18 mouse cellular contexts compared by ENCODE assay signal in the genomic region with DNA sequence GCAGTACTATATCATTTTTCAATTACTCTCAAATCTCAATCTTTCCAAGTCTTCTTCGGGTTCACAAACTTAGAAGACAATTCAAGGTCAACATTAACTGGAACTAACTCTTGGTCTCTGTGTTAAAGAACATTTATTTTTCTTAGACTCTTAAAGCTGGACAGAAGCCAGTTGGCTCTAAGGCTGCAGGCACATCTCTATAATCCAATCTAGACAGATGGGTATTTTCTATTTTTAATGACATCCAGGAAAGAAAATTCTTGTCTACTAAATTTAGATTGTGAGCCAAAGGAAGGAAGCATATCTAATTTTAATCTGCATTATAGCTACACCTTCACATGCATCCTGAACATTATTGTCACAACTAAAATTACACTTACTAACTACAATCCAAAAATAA. TPM values are rescaled to one million over a fixed set of nuclear protein-coding genes. Genes with fewer than 3 reads are reported as not detected.
DNase-seq lines count a peak whose midpoint lies in the region; ATAC-seq and TF ChIP-seq lines count a peak whose summit lies in the region.
"Had no signal": no experiment of that assay in that cellular context is flagged by ENCODE, and none has a peak within 500 bp of the region (broad histone marks: within the 10 kb centered on the region; RNA-seq: fewer than 3 reads in every experiment).

No protein-coding gene starts in this region.

- H3K4me3 ChIP-seq in kidney, adult 2 months (ENCODE audit: insufficient read depth, low read depth, low read length): no peak overlapping the region
- H3K4me3 ChIP-seq in lung, embryonic 14.5 days (ENCODE audit: low read depth, low read length): no peak overlapping the region
- H3K4me3 ChIP-seq: heart, embryonic 12.5 days; limb, embryonic 12.5 days; liver, embryonic 15.5 days; neural tube, embryonic 13.5 days; stomach, embryonic 15.5 days had no signal

- ATAC-seq in frontal cortex, adult (ENCODE audit: low TSS enrichment): peak; percentile 59
- no peak for ATAC-seq in lung, embryonic 14.5 days (ENCODE audit: insufficient read depth)
- ATAC-seq: intestine, embryonic 16.5 days had no signal

- no peak for TF ChIP-seq POLR2A in kidney, adult 2 months (IDR thresholded peaks at IDR 0.05; ENCODE audit: low read depth, low read length)

- no peaks in the 10 kb centered on the region for H3K9me3 ChIP-seq in lung, embryonic 14.5 days (ENCODE audit: low read depth, low read length)
- H3K9me3 ChIP-seq: heart, embryonic 12.5 days; limb, embryonic 12.5 days; liver, embryonic 15.5 days; neural tube, embryonic 13.5 days; stomach, embryonic 15.5 days had no signal

- H3K27ac ChIP-seq in kidney, adult 2 months (ENCODE audit: insufficient read depth, low read depth, low read length): no peak overlapping the region
- H3K27ac ChIP-seq in lung, embryonic 14.5 days (ENCODE audit: low read depth): no peak overlapping the region
- H3K27ac ChIP-seq: hindbrain, embryonic 14.5 days; limb, embryonic 12.5 days; liver, embryonic 15.5 days; neural tube, embryonic 13.5 days; stomach, embryonic 15.5 days had no signal

- H3K36me3 ChIP-seq in kidney, adult 2 months (ENCODE audit: control insufficient read depth, insufficient read depth, low read length): no peaks in the 10 kb centered on the region
- H3K36me3 ChIP-seq in lung, embryonic 14.5 days (ENCODE audit: insufficient read depth): no peaks in the 10 kb centered on the region
- H3K36me3 ChIP-seq: liver, embryonic 15.5 days had no signal

- no peaks in the 10 kb centered on the region for H3K27me3 ChIP-seq in kidney, adult 2 months (replicated peaks; ENCODE audit: control insufficient read depth, insufficient read depth, low read length)
- no peaks in the 10 kb centered on the region for H3K27me3 ChIP-seq in lung, embryonic 14.5 days (ENCODE audit: insufficient read depth, low read length)
- H3K27me3 ChIP-seq: heart, embryonic 12.5 days; limb, embryonic 12.5 days; liver, embryonic 15.5 days; neural tube, embryonic 13.5 days; stomach, embryonic 15.5 days had no signal

- DNase-seq in frontal cortex, postnatal 10 days (ENCODE audit: low spot score in 2 of 2): no peak
- peak; percentile 8 for DNase-seq in kidney, adult 2 months
- DNase-seq in kidney, adult 8-10 months: no peak
- peak; percentile 48 for DNase-seq in lung, embryonic 14.5 days
- DNase-seq in lung, postnatal 25 days (ENCODE audit: low spot score): no peak
- no peak for DNase-seq in spleen, adult 18-20 months
- DNase-seq: cerebellum, adult 11-12 months; gastrocnemius, postnatal 14 days; layer of hippocampus, postnatal 36 days; lung, postnatal 14 days had no signal

- no peak overlapping the region for H3K4me2 ChIP-seq in lung, embryonic 14.5 days
- H3K4me2 ChIP-seq: heart, embryonic 12.5 days; hindbrain, embryonic 14.5 days; limb, embryonic 12.5 days; liver, embryonic 15.5 days; neural tube, embryonic 13.5 days; stomach, embryonic 15.5 days had no signal

- 38% methylated on average over 1 of the region's 1 CpGs for WGBS in kidney, adult 2 months
- WGBS in lung, embryonic 14.5 days: 51% methylated on average over 1 of the region's 1 CpGs

- no peak for TF ChIP-seq CTCF in kidney, adult 2 months (conservative IDR thresholded peaks at IDR 0.05; ENCODE audit: insufficient read depth, insufficient read length, low read depth, low read length)
- no peak for TF ChIP-seq CTCF in lung, embryonic 14.5 days (IDR thresholded peaks at IDR 0.05; ENCODE audit: low read depth)

- H3K9ac ChIP-seq in lung, embryonic 14.5 days: no peak overlapping the region
- H3K9ac ChIP-seq: heart, embryonic 12.5 days; hindbrain, embryonic 14.5 days; limb, embryonic 12.5 days; liver, embryonic 15.5 days; neural tube, embryonic 13.5 days; stomach, embryonic 15.5 days had no signal

- no peaks in the 10 kb centered on the region for H3K4me1 ChIP-seq in kidney, adult 2 months (ENCODE audit: control insufficient read depth, insufficient read depth, low read length)
- no peaks in the 10 kb centered on the region for H3K4me1 ChIP-seq in lung, embryonic 14.5 days (ENCODE audit: insufficient read depth)
- H3K4me1 ChIP-seq: limb, embryonic 12.5 days; liver, embryonic 15.5 days; stomach, embryonic 15.5 days had no signal

RNA-seq across cellular contexts. Expression of a gene that starts 32.6 kb away (rescaled TPM):
- 1.7 TPM in 2 replicates for polyA plus RNA-seq in kidney, adult 2 months (2012; rRNA removed)
- 8.0 and 8.1 TPM in 2 replicates for polyA plus RNA-seq in lung, embryonic 14.5 days (2014; fragmentation: Nextera tagmentation; extraction: Ambion mirVana)

Comparison
In these comparisons a context has a peak if more than half of its experiments do, and no peak if none do; other contexts are left out.
1. DNase-seq: peak in kidney, adult 2 months (single experiment) and lung, embryonic 14.5 days (single experiment); none in frontal cortex, postnatal 10 days (0 of 2), kidney, adult 8-10 months (0 of 2), lung, postnatal 25 days (single experiment) and spleen, adult 18-20 months (0 of 2).